Mouse (Mus musculus) midbrain, embryonic 11.5 days (tissue): ENCODE measurements around the gene Gopc. TPM values are rescaled to one million over a fixed set of nuclear protein-coding genes. Genes with fewer than 3 reads are reported as not detected.
"Not testable (repeated sequence)": the region's sequence is repeated elsewhere in the genome, so short reads cannot be mapped to it uniquely, and the experiment has no call there.

Experiments
- ATAC-seq: fragments of 200-750 bp; cut with Nextera tagmentation; 2 replicates; pipeline ENCODE4 v1.8.0; 2017; ENCODE audit warnings: moderate TSS enrichment, moderate library complexity; ENCODE audit not compliant: low FRiP score
- DNase-seq: peaks from one replicate; pipeline ENCODE4 v3.0.0; 2015; ENCODE audit warnings: low spot score; ENCODE audit errors: missing footprints
- H3K27ac ChIP-seq: fragments of 300-500 bp; sonication (generic); 2 replicates; pipeline ENCODE4 v1.5.1; 2014; ENCODE audit warnings: low read depth, low read length
- H3K27me3 ChIP-seq: fragments of 300-500 bp; sonication (generic); 2 replicates; pipeline ENCODE4 v1.6.1; 2014; ENCODE audit warnings: mild to moderate bottlenecking, low read length, moderate library complexity, mixed read lengths; ENCODE audit not compliant: control insufficient read depth, insufficient read depth
- H3K36me3 ChIP-seq: fragments of 300-500 bp; sonication (generic); 2 replicates; pipeline ENCODE4 v1.6.1; 2014; ENCODE audit warnings: mild to moderate bottlenecking, low read length, moderate library complexity, mixed read lengths; ENCODE audit not compliant: control insufficient read depth, insufficient read depth
- H3K4me1 ChIP-seq: fragments of 300-500 bp; sonication (generic); 2 replicates; pipeline ENCODE4 v1.6.1; 2014; ENCODE audit warnings: low read length; ENCODE audit not compliant: control insufficient read depth, insufficient read depth
- H3K4me2 ChIP-seq: fragments of 300-500 bp; sonication (generic); 2 replicates; pipeline ENCODE4 v1.6.1; 2014; ENCODE audit warnings: mild to moderate bottlenecking, moderate library complexity
- H3K4me3 ChIP-seq: fragments of 300-500 bp; sonication (generic); 2 replicates; pipeline ENCODE4 v1.5.1; 2014; ENCODE audit warnings: low read depth, low read length
- H3K9ac ChIP-seq: fragments of 300-500 bp; sonication (generic); 2 replicates; pipeline ENCODE4 v1.6.1; 2014; ENCODE audit warnings: low read length
- H3K9me3 ChIP-seq: fragments of 300-500 bp; sonication (generic); 2 replicates; pipeline ENCODE4 v1.6.1; 2016; ENCODE audit warnings: low read length; ENCODE audit not compliant: control insufficient read depth
- WGBS: fragments of 180-500 bp; shearing (Covaris S2); extraction: QIAGEN DNeasy Blood & Tissue Kit; methylation state at CpG from one replicate; pipeline ENCODE4 v1.1.7; 2014; 5-methylcytosine and 5-hydroxymethylcytosine counted together
- polyA plus RNA-seq: library from polyadenylated mRNA; unstranded; fragments of >200 nt; fragmentation: Nextera tagmentation; extraction: Ambion mirVana; gene quantifications from 2 replicates; pipeline ENCODE4 v1.2.1, GENCODE M21; 2014

The Gopc gene
- polyA plus RNA-seq, 1 experiment from 2014 or later, result 15.9 TPM

DNA sequence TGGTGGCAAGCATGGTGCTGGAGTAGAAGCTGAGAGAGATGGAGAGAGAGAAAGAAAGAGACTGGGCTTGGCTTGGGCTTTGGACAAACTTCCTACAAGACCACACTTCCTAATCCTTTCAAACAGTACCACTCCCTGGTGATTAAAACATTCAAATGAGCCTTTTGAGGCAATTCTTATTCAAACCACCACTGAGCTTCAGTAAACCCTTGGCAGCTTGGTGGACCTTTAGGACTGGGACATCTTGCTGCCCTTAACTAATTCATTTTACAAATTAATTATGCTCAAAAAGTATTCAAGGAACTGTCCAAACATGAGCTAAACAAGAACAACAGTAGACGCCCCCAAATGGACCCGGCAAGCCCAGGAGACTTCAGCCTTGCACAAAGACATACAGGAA is 86.0 kb downstream of the Gopc start:
- no peak for ATAC-seq

DNA sequence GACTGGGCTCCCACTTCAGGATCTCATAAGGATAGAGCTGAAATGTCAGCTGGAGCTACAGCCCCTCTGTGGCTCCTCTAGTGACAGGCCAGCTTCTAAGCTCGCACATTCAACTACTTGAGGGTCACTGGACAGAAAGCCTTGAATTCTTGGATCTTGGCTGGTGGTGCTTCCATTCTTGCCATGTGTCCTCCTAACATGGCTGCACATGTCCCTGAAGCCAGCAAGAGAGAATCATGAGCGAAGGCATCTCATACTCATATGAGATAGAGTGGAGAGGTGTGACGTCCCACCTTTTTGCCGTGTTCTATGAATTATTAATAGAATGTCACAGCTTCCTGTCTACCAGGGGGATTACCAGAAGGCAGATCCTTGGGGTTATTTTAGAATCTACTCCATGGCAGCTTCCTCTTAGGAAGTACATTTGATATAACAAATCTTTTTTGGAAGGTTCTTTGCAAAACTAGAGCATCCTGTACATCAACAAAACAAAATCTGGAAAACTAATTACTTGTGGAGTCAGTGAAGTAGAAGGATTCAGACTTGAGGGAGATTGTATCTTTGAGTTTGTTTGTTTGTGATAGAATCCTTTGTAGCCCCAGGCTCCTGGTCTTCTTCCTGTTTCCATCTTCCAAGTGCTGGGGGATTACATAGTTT is 87.9 kb downstream of the Gopc start:
- no peak overlapping the region for H3K9ac ChIP-seq
- no peak overlapping the region for H3K4me2 ChIP-seq
- ATAC-seq, result no peak
- H3K36me3 ChIP-seq, result no peaks in the 10 kb centered on the region
- H3K9me3 ChIP-seq, result no peaks in the 10 kb centered on the region
- 0 out of 2 replicates have a peak, but pooled peaks cover 2% of the 10 kb centered on the region for H3K4me1 ChIP-seq
- 93% methylated on average over 4 of the region's 4 CpGs for WGBS
- H3K27ac ChIP-seq, result no peak overlapping the region
- no peaks in the 10 kb centered on the region for H3K27me3 ChIP-seq
- DNase-seq, result no peak
- H3K4me3 ChIP-seq, result no peak overlapping the region

More for the DNA sequence above, 86.0 kb downstream of the Gopc start:
- H3K27me3 ChIP-seq, result no peaks in the 10 kb centered on the region
- H3K9ac ChIP-seq, result no peak overlapping the region
- 89% methylated on average over 2 of the region's 2 CpGs for WGBS
- no peak overlapping the region for H3K27ac ChIP-seq
- 0 out of 2 replicates have a peak, but pooled peaks cover 2% of the 10 kb centered on the region for H3K4me1 ChIP-seq
- no peak for DNase-seq
- H3K9me3 ChIP-seq, result no peaks in the 10 kb centered on the region
- no peaks in the 10 kb centered on the region for H3K36me3 ChIP-seq
- no peak overlapping the region for H3K4me2 ChIP-seq
- H3K4me3 ChIP-seq, result no peak overlapping the region

DNA sequence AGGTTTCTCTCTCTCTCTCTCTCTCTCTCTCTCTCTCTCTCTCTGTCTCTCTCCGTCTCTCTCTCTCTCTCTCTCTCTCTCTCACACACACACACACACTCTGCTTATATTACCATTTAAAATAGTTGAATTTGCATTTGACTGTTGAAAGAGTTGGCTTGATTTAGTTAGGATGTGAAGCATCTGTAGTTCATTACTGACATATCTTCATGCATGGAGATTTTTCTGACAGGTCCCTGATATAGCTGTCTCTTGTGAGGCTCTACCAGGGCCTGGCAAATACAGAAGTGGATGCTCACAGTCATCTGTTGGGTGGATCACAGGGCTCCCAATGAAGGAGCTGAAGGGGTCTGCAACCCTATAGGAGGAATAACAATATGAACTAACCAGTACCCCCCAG is 89.5 kb downstream of the Gopc start:
- 67% methylated on average over 1 of the region's 1 CpGs for WGBS

DNA sequence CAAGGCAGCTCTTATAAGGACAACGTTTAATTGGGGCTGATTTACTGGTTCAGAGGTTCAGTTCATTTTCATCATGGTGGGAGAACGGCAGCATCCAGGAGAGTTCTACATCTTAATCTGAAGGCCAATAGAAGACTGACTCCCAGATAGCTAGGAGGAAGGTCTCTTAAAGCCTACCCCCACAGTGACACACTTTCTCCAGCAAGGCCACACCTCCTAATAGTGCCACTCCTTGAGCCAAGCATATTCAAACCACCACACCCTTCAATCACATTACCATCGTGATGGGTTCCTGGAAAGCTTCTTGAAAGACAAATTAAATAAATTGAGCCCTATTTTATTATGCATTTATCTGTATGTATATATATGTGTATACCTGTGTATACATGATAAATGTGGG is 92.7 kb downstream of the Gopc start:
- no peaks in the 10 kb centered on the region for H3K4me1 ChIP-seq
- no peak overlapping the region for H3K4me2 ChIP-seq
- WGBS, result 91% methylated on average over 3 of the region's 3 CpGs
- H3K36me3 ChIP-seq, result no peaks in the 10 kb centered on the region
- no peaks in the 10 kb centered on the region for H3K27me3 ChIP-seq
- no peak overlapping the region for H3K27ac ChIP-seq
- ATAC-seq, result no peak
- H3K4me3 ChIP-seq, result no peak overlapping the region
- H3K9me3 ChIP-seq, result no peaks in the 10 kb centered on the region
- no peak for DNase-seq
- no peak overlapping the region for H3K9ac ChIP-seq

More for the DNA sequence above, 89.5 kb downstream of the Gopc start:
- not testable (repeated sequence) for H3K27ac ChIP-seq, ATAC-seq, H3K36me3 ChIP-seq, H3K4me3 ChIP-seq, H3K4me1 ChIP-seq, DNase-seq, H3K9me3 ChIP-seq, H3K27me3 ChIP-seq, H3K9ac ChIP-seq, H3K4me2 ChIP-seq

DNA sequence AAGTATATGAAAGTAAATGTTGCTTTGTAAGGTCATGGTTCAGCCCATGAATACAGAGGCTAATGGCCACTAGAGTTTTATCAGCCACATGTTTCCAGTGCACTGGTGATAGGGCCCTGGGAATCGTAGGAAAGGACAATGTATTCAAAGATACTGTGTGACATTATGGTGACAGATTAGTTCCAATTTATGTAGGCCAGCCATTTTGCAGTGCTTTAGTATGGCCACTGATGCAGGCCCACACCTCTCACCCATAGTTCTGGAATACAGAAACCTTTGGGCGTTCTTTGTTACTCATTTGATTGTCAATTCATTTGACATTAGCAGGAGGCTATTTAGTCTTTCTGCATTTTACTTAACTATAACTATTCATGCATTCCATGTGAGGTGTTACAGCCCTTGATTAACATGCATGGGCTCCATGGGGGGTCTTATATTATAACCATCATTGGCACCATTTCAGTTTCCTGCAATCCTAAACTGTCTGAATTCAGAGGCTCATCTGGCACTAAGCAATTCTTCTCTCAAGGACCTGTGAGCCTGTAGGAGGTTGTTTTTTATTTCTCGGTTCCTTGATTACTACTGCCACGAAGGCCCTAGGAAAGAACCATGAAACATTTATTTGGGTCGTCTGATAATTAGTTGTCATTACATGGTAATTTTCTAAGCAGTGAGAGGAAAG is 93.9 kb downstream of the Gopc start:
- Histone ChIP-seq H3K4me3 (no peak overlapping the region), H3K27ac (no peak overlapping the region), H3K9me3 (no peaks in the 10 kb centered on the region), H3K9ac (no peak overlapping the region), H3K36me3 (no peaks in the 10 kb centered on the region), H3K4me2 (no peak overlapping the region), H3K4me1 (no peaks in the 10 kb centered on the region), H3K27me3 (no peaks in the 10 kb centered on the region)
- ATAC-seq (no peak), DNase-seq (no peak)
- WGBS, result 87% methylated on average over 5 of the region's 5 CpGs

Other genes starting within 250 kb of the Gopc start
- gene Ros1, start 186.9 kb downstream of the Gopc start, polyA plus RNA-seq, result not detected in 2 replicates
- gene Dcbld1, start 148.5 kb downstream of the Gopc start, polyA plus RNA-seq, result 16.5 and 17.4 TPM in 2 replicates
- gene Gm26741, start 23.4 kb downstream of the Gopc start, polyA plus RNA-seq, result not detected in 2 replicates
- not detected in 2 replicates for gene Nepn, start 6.8 kb upstream of the Gopc start, polyA plus RNA-seq
- gene Nus1, start 35.4 kb upstream of the Gopc start, polyA plus RNA-seq, result 16.4 and 16.6 TPM in 2 replicates